Mouse (Mus musculus) naive thymus-derived CD4-positive, alpha-beta T cell, adult 2 months (primary cell): ENCODE results near the gene Hist1h2ba.

Experiments used
- DNase-seq: peaks from one replicate; pipeline ENCODE4 v3.0.0-alpha.2; 2011; ENCODE audit warnings: low read depth

Gene Hist1h2ba

GRCm38 (mm10) chr13:23933421-23934210 lies at the start of gene Hist1h2ba:
Hist1h2ba (minus strand) TSS chr13:23934156.
- DNase-seq: no peak

DNA sequence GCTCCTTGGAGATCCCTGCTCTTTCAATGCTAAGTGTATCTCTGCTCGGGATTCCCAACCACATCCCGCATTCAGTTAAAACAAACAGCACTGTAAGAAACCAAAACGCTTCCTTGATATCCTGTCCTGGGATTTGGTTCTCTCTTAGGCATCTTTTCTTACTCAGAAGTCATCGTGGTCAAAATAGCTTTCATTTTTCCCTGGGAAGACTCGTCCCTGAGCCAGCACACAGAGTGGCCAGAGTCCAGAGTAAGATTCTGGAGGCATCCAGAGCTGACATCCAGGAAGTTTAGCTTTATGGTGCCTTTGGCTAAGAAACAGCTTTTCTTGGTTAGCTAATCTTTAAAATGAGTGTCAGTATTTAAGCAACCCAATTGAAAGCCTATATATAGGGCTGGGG lies 38.3 kb upstream of the Hist1h2ba start:
- DNase-seq: no peak

DNA sequence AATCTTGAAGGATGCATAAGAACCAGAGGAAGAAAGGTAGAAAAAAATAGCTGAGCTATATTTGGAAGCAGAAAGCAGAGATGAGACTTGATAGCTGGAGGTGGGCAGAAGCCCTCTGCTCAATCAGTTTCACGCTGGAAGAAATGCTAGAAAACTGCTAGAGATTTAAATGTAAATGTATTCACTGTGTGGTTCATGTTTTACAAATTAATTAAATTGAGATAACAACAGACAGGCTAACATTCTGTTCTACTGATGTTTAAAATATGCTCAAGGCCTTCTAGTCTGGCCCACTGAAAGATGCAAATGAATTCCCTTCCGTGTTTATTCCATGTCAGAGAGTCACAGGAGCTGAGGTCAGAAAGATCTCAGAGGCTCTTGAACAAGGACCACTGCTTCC lies 37.9 kb upstream of the Hist1h2ba start:
- DNase-seq: no peak

- no peak for DNase-seq
Measured at GRCm38 (mm10) chr13:23964909-23965308, 31.0 kb upstream of the Hist1h2ba start.

- no peak for DNase-seq
Measured at GRCm38 (mm10) chr13:23959776-23960175, 25.8 kb upstream of the Hist1h2ba start.

DNA sequence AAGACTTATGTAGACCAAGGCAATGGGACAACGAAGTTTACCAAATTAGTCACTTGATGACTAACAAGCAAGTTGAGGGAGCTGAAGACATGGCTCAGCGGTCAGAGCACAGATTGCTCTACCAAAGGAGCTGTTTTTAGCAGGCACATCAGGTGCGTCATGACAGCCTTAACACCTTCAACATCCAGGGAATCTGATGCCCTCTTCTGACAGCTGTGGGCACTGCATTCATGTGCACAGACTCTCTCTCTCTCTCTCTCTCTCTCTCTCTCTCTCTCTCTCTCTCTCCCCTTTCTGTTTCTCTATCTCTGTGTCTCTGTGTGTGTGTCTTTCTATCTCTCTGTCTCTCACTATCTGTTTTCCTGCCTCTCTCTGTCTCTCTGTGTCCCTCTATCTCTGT lies 17.0 kb upstream of the Hist1h2ba start:
- DNase-seq: peak; percentile 30

DNA sequence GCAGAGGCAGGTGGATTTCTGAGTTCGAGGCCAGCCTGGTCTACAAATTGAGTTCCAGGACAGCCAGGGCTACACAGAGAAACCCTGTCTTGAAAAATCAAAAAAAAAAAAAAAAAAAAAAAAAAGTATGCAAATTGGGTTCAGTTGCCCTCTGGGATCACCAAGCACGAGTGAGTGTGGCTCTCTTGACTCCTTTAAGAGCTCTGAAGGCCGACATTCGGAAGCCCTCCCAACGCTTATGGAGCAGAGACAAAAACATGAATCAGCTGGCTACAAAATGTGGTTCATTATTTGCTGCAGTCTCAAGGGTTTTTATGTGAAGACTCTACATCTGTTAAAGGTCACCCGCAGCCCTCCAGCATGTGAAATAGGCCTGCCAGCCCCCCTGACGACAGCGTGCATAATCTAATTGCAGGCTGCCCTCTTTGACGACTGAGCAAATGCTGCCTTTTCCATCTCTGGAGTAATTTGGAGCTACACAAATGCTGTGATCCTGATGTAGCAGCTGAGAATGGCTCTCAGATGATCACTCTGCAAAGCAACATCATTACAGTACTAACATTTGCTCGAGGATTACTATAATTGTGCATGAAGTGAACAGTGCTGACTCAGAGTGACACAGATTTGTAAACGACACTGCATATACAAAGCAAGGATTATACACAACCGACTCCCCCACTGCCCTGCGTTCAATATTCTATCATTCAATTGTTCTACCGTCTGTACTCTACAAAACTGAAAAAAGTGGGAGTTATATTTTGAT lies 15.7 kb upstream of the Hist1h2ba start:
- no peak for DNase-seq

DNA sequence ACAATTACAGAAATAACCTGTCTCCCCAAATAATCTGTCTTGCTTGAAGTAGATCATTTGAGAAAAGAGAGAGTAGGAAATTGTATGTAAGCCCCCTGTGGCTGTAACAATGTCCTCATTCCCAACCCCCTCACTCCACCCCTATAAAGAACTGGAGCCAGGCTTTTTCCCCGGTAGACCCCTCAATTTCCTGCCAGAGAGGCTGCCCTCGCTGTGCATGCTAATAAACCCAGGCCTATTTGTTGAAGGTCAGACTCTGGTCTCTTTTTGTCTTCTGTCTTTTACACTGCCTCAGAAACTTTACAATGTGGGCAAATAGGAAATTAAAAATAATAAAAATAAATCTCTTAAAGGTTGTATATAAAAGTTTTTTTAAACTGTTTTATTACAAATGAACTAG lies 12.3 kb upstream of the Hist1h2ba start:
- no peak for DNase-seq

GRCm38 (mm10) chr13:23942861-23943260 lies 8.9 kb upstream of the Hist1h2ba start:
- peak; percentile 34 for DNase-seq

DNA sequence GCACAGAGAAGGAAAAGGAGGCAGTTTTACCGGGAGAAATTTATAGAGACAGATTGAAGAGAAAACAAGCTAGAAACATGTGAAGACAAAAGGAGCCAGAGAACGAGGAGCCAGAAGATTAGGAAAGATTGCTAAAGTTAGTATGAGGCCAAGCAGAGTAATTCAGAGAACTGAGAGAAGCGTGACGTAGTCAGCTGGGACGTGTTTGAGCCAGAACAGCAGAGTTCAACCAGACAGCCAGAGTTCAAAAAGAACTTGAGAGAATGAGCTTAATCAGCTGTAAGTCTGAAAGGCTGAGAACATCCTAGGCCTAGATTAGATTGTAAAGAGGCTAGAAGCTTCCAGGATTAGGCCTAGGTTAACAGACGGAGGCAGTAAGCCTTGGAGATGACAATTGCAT lies 6.3 kb upstream of the Hist1h2ba start:
- DNase-seq: no peak

GRCm38 (mm10) chr13:23938699-23939098 lies 4.7 kb upstream of the Hist1h2ba start:
- no peak for DNase-seq

GRCm38 (mm10) chr13:23934211-23934520 lies 210 bp upstream of the Hist1h2ba start, which contains the start of gene Hist1h2aa:
Hist1h2aa (plus strand) TSS chr13:23934462.
- no peak for DNase-seq

DNA sequence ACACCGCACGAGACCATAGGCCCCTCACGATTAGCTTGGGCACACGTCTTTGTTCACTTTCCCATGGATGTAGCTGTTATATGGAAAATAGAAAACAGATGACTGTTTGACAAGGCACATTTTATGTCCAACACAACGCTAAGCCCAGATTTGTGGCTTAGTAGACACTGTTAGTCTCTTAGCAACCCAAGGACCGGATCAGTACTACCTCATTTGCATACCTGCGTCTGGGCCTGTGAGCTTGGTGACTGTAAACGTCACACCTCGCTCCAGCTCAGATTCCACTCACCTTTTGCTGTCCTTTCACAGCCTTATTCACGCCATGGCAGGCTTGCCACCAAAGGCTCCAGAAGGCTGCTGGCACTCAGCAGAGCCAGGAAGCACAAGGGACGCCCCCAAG lies 3.1 kb downstream of the Hist1h2ba start:
- DNase-seq: no peak

DNA sequence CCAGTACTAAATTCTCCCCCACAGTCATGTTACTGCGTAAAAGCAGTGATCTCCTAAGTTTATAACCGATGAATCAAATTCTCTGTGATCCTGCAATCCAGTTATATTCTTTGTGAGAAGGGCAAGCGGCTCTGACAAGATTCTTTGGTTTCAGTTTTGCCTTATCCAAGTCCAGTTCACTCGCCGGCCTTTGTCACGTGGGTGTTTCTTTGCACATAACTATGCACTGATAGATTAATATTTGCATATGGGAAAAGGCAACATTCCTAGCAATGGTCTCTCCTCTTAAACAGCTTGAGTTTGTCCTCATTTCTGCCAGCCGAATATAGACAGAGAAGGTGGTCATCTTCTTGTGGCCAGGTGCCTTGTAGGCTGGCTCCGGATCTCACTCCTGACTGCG lies 3.5 kb downstream of the Hist1h2ba start:
- no peak for DNase-seq

DNA sequence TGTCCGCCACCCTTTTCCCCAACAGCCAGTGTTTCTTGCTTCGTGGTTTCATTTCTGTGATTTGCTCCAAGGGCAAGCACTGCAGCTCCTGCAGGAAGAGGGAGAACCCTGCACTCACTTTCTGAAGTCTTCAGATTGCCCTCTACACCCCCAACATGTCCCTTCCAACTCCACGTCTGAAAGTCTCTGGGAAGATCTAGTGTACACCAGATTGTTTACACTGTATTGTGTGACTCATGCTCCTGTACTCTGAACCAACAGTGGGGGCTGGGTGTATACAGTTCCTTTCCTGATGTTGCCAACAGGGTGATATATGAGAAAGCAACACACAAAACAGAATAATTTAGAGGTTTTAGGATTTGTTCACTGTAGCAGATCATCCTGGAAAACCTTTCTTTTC lies 5.3 kb downstream of the Hist1h2ba start:
- no peak for DNase-seq

DNA sequence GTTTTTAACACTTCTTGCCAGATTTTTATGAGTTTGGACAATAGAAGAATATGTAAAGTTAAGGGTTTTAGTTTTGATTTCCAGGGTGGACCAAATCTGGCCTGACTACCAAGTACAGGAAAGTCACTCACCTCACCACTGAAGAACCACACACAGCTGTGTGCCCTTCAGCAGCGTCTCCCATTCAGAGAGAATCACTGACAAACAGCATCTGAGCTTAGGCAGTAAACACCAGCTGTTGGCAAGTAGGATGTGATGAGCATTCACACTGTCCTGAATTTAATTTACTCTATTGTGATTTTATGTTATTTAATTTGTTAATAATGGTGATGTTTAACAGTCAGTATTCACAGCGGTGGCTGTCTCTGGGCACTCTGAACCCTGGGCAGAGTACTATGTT lies 8.2 kb downstream of the Hist1h2ba start:
- no peak for DNase-seq

DNA sequence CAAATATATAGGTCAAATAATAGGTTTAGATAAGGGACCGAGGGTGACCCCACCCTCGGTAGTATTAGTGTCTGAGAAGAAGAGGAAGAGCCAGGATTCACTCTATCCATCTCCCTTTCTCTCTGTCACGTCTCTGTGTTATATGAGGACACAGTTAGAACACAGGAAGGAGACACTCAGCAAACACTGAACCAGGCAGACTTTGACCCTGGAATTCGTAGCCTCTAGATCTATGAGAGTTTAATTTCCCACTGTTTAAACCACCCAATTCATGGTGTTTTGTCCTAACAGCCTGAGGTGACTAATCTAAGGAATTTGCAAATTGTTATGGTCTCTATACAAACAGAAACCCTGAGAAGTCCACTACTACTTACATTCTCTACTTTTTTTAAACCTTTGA lies 16.3 kb downstream of the Hist1h2ba start:
- no peak for DNase-seq

DNA sequence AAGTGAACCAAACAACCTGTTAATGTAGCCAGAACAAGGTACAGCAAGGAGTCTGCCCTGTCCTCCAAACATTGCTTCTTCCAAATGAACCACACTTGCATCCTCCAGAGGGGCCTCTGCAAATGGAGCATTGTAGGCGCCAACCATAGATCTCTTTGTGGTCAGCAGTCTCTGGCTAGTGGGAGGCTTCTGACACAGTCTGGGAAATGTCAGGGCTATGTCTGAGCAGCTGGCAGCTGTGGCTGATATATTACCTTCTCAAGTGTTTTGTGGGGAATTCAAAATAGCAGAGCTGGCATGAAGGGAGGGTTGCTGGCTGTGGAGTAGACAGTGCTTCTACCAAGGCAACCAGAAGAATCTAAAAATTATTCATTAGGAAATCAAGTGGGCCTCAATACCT lies 17.8 kb downstream of the Hist1h2ba start:
- no peak for DNase-seq

GRCm38 (mm10) chr13:23914376-23915167 lies 19.4 kb downstream of the Hist1h2ba start, which contains the start of gene Slc17a4:
Slc17a4 (minus strand) TSS chr13:23915009.
- DNase-seq: no peak

- DNase-seq: no peak
Measured at GRCm38 (mm10) chr13:23913791-23914306, 20.1 kb downstream of the Hist1h2ba start.

- peak; percentile 2 for DNase-seq
Measured at GRCm38 (mm10) chr13:23911335-23911734, 22.6 kb downstream of the Hist1h2ba start.

GRCm38 (mm10) chr13:23910121-23910520 lies 23.8 kb downstream of the Hist1h2ba start:
- DNase-seq: peak; percentile 15
